Mouse (Mus musculus) liver, embryonic 15.5 days (tissue): ENCODE results near the gene Wnk3. TPM values are rescaled to one million over a fixed set of nuclear protein-coding genes. Genes with fewer than 3 reads are reported as not detected.
A peak's percentile ranks its signal among the peaks of the same experiment; 100 is the strongest.

Source experiments
- ATAC-seq: fragments of 200-750 bp; cut with Nextera tagmentation; 2 replicates; pipeline ENCODE4 v1.8.0; 2017; ENCODE audit warnings: moderate number of reproducible peaks, mild to moderate bottlenecking, moderate library complexity; ENCODE audit not compliant: insufficient read depth
- H3K27ac ChIP-seq: fragments of 300-500 bp; sonication (generic); replicated peaks from 2 replicates; pipeline ENCODE4 v1.5.1; 2015; ENCODE audit warnings: mild to moderate bottlenecking, inconsistent platforms
- H3K27me3 ChIP-seq: fragments of 300-500 bp; sonication (generic); 2 replicates; pipeline ENCODE4 v1.6.1; 2015; ENCODE audit warnings: mild to moderate bottlenecking, inconsistent platforms
- H3K36me3 ChIP-seq: fragments of 300-500 bp; sonication (generic); replicated peaks from 2 replicates; pipeline ENCODE4 v1.6.1; 2015; ENCODE audit warnings: moderate library complexity, mild to moderate bottlenecking, inconsistent platforms
- H3K4me1 ChIP-seq: fragments of 300-500 bp; sonication (generic); replicated peaks from 2 replicates; pipeline ENCODE4 v1.6.1; 2015; ENCODE audit warnings: inconsistent platforms
- H3K4me2 ChIP-seq: fragments of 300-500 bp; sonication (generic); 2 replicates; pipeline ENCODE4 v1.6.1; 2015; ENCODE audit warnings: moderate library complexity, mild to moderate bottlenecking, inconsistent platforms
- H3K4me3 ChIP-seq: fragments of 300-500 bp; sonication (generic); replicated peaks from 2 replicates; pipeline ENCODE4 v1.5.1; 2015; ENCODE audit warnings: mild to moderate bottlenecking, inconsistent platforms
- H3K9ac ChIP-seq: fragments of 300-500 bp; sonication (generic); 2 replicates; pipeline ENCODE4 v1.6.1; 2015; ENCODE audit warnings: moderate library complexity, mild to moderate bottlenecking, inconsistent platforms
- H3K9me3 ChIP-seq: fragments of 300-500 bp; sonication (generic); replicated peaks from 2 replicates; pipeline ENCODE4 v1.6.1; 2016; ENCODE audit warnings: inconsistent platforms
- WGBS: fragments of 180-500 bp; shearing (Covaris S2); methylation state at CpG from one replicate; pipeline ENCODE4 v1.1.7; 2015; ENCODE audit warnings: mixed read lengths; ENCODE audit not compliant: insufficient replicate concordance; 5-methylcytosine and 5-hydroxymethylcytosine counted together
- polyA plus RNA-seq: library from polyadenylated mRNA; unstranded; fragments of >200 nt; fragmentation: Nextera tagmentation; extraction: Ambion mirVana; gene quantifications from 2 replicates; pipeline ENCODE4 v1.2.1, GENCODE M21; 2015

Gene Wnk3
- polyA plus RNA-seq, 1 experiment from 2014 or later = 0.10 TPM

- Histone ChIP-seq H3K9me3 (no peaks in the 10 kb centered on the region), H3K27ac (no peak overlapping the region), H3K27me3 (peaks cover 6% of the 10 kb centered on the region), H3K36me3 (no peaks in the 10 kb centered on the region), H3K4me1 (peaks cover 10% of the 10 kb centered on the region), H3K9ac (no peak overlapping the region), H3K4me3 (peak overlapping the region; percentile 71), H3K4me2 (peak overlapping the region; percentile 76)
- no peak for ATAC-seq
- 38% methylated on average over 11 of the region's 11 CpGs for WGBS
Observed at GRCm38 (mm10) chrX:151345333-151346125, 147.7 kb downstream of the Wnk3 start.

- no peak overlapping the region for H3K27ac ChIP-seq
- peaks cover 6% of the 10 kb centered on the region for H3K27me3 ChIP-seq
- H3K4me1 ChIP-seq = peaks cover 10% of the 10 kb centered on the region
- no peaks in the 10 kb centered on the region for H3K9me3 ChIP-seq
- no peaks in the 10 kb centered on the region for H3K36me3 ChIP-seq
- ATAC-seq = no peak
- H3K9ac ChIP-seq = no peak overlapping the region
- H3K4me3 ChIP-seq = no peak overlapping the region
- H3K4me2 ChIP-seq = no peak overlapping the region
Observed at GRCm38 (mm10) chrX:151347278-151347677, 149.4 kb downstream of the Wnk3 start.

GRCm38 (mm10) chrX:151349322-151349721, 151.4 kb downstream of the Wnk3 start:
- no peak for ATAC-seq
- Histone ChIP-seq H3K4me3 (no peak overlapping the region), H3K27ac (no peak overlapping the region), H3K4me1 (peaks cover 10% of the 10 kb centered on the region), H3K4me2 (no peak overlapping the region), H3K9ac (no peak overlapping the region), H3K27me3 (no peaks in the 10 kb centered on the region; the same call in 1 of the 2 replicates), H3K9me3 (no peaks in the 10 kb centered on the region), H3K36me3 (no peaks in the 10 kb centered on the region)
- WGBS = 78% methylated on average over 5 of the region's 5 CpGs

Other genes starting within 250 kb of the Wnk3 start
- 9.7 and 9.8 TPM in 2 replicates for gene Gnl3l, start 180.8 kb upstream of the Wnk3 start, polyA plus RNA-seq
- 1.9 and 2.4 TPM in 2 replicates for gene Fgd1, start 151.9 kb upstream of the Wnk3 start, polyA plus RNA-seq
- 9.6 and 10.6 TPM in 2 replicates for gene Tsr2, start 101.5 kb upstream of the Wnk3 start, polyA plus RNA-seq
- gene Fam120c, start 146.1 kb downstream of the Wnk3 start, polyA plus RNA-seq = 0.66 and 0.73 TPM in 2 replicates